Mouse (Mus musculus): Measurements from ENCODE around the gene Cpsf2.
A peak's percentile ranks its signal among the peaks of the same experiment; 100 is the strongest.

The Cpsf2 gene

DNA sequence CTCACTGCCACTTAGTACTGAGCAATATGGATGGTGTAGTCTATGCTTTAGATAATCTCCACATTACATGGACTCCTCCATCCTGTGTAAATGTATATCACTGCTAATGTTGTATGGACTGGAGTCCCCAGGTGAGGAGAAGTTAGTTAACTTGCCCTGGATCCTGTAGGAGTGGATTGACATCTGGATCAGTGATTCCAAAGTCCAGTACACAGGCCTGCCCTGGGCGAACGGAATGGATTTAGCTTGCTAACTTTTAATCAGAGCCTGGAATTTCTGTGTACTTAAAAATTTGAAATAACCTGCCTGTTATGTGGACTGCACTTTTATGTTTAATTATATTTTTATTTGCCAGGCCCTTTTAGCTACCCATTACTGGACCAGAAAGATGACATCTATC lies 5.8 kb downstream of the Cpsf2 start:
- DNase-seq, result no peak

DNA sequence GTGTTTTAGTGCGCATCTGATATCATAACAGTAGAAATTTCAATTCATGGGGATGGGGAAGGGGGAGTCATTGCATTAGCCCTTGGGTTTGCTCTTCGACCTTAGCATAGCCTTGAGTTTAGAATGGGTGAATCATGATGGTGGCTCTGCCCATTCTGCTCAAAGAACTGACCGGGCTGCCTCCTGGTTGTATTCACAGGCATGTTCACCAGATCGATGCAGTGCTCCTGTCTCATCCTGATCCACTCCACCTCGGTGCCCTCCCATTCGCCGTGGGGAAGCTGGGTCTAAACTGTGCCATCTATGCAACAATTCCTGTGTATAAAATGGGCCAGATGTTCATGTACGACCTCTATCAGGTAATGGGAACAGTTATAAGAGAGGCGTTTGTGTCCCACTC lies 7.2 kb downstream of the Cpsf2 start:
- DNase-seq, result no peak

DNA sequence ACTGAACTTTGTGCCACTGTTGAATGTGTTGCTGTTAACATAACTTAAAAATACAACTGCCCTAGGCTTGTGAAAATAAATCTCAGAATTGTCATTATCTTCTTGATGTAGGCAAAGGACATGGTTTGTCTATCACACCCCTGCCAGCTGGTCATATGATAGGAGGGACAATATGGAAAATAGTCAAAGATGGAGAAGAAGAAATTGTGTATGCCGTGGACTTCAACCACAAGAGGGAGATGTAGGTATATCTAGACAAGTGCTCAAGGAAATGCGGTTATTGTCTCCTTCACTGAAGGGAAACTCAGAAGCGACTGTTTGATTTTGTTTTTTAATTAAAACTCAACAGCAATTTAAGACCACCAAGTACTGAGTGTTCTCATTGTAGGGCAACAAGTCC lies 9.3 kb downstream of the Cpsf2 start:
- DNase-seq, result no peak

DNA sequence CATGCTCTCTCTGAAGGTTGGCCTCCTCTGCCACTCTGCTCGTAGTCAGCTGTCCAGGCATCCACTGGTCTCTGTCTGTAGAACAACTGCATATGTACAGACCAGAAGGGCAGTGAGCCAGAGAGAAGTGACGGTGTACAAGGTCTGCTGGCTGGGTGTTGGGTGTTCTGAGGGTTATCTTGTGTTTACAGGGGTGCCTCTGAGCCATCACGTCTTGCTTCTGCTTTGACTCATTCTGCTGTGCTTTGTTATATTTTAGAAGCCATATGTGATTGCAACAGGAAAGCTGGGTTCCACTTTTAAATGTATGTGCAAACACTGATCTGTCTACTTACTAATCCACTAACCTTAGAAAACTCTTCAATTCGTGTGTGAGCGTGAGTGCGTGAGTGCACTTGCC lies 11.9 kb downstream of the Cpsf2 start:
- no peak for DNase-seq

DNA sequence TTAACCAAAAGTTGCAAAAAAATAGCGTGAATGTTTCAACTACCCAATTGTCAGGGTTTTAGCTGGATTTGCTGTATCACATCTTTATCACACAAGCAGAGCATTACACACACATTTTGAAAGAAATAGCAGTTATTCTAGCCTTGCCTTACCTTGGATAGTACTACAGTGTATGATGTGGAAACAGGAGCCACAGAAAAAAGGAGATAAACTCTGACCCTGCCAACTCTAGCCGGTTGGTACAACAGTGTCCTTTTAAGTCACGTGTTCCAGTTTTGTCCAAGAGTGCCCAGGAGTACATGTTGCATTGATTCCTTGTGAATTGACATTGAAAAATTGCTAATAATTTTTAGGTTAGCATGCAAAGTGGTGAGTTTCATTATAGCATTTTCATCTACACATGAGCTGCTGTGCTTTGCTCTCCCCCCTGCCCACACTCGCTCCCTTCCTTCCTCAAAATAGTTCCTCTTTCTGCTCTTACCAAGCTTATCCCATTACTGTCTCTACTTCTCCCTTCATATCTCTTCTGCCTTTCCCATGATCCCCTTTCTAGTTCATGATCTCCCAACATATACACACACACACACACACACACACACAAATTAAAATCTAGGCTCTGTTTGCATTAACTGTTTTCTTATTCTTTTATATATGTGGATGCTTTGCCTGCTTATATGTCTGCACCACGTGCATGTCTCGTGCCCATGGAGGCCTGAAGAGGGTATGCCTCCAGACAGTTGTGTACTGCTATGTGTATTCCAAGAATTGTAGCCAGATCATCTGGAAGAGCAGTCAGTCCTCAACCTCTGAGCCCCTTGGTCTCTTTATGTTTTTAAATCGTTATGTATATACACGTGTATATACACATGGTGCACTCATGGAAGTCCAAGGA lies 19.0 kb downstream of the Cpsf2 start:
- DNase-seq, result no peak

DNA sequence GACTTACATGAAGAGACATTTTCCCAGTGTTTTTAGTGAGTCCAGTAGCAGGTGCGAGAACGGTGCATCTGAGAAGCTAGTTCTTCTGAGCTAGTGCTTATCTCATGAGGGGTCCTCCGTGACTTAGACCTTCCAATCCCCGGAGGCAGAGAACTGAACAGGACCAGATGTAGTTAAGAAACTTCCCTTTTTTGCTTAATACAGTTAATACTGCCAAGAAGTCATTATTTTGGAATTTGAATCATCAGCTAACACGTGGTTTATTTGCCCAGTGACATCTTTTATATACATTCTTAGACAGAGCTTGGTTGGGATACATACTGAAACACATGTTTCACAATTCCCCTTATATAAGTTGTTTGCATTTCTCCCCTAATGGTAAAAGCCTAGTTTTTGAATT lies 23.1 kb downstream of the Cpsf2 start:
- no peak for DNase-seq

DNA sequence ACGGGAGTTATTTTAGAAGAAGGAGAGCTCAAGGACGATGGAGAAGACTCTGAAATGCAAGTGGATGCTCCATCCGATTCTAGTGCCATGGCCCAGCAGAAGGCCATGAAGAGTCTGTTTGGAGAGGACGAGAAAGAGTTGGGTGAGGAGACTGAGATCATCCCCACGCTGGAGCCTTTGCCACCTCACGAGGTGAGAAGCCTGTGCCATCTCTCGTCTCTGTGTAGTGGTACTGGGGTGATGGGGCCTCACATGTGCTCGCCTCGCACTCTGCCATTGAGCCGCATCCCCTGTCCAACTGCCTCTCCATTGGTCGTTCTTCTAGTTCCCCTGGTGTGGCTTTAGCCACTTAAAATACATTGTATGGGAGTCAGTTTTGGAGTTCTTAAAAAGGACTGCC lies 25.0 kb downstream of the Cpsf2 start:
- DNase-seq, result no peak

DNA sequence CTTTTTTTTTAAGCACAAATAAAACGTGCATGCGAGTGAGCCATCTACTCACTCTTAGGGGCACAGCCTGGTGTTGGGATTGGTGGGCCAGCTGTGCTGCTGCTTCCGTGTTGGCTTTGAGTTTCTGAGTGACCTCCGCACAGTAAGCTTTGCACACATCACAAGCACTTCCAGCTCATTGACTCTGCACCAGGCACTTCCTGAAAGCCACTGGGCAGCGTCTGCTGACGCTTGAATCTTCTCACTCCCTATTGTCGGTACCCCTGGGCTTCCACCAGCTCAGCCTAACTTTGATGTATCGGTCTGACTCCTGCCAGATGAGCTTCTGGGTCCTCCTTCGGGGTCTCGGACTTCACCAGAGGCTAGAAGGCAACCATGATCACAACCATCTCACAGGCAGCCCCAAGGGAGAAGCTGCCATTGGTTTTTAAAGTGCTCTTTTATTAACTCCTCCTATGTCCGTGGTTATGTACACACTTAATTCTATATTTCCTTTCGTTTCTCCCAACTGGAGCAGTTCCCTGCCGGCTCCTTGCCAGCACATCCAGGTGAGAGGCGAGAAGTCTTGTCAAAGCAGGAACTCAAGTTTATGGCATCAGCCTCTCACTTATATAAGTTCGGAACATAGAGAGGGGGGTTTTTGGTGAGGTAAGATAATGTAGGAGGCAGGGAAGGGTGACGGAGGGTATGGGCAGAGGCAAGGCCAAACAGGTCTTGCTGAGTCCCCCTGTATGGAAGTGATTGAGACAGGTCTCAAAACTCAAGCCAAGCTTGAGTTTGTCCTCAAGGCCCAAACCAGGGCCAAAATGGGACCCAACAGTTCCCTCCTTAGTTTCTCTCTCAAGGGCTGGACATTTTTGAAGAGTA lies 32.6 kb downstream of the Cpsf2 start:
- DNase-seq, result no peak

DNA sequence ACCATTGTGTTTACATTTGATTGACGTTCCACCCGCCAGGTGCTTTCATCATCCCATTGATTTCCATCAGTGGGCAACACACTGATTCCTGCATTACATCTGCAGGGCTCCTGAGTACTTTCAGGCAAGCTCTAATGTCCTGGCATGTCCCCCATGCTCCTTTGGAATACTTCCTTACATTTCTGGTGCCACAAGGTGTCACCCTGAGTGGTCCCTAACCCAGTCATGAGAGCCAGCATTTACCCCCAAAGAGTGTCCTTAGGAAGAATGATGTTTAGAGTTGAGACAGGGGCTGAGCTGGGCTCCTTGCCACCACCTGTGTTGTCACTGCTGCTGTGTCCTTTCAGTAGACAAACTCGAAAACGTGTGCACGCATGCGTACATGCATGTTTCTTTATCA lies 33.8 kb downstream of the Cpsf2 start:
- no peak for DNase-seq

DNA sequence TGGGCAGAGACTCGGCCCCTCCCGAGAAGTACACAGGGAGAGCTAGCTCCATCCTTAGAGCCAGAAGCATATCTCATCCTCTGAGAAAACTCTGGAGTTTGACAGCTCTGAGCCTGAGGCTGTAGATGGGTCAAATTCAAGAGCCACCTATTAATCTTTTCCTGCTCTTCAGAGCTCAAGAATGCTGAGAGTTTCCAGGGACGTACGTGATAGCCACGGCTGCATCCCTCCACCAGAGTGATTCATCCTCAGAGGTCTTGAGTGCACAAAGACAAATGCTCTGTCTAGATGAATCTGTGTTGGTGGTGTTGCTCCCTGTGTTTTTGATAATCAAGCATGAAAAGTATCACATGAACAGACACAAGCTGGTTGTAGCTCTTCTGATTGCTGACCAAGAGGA lies 38.6 kb downstream of the Cpsf2 start:
- DNase-seq, result no peak

DNA sequence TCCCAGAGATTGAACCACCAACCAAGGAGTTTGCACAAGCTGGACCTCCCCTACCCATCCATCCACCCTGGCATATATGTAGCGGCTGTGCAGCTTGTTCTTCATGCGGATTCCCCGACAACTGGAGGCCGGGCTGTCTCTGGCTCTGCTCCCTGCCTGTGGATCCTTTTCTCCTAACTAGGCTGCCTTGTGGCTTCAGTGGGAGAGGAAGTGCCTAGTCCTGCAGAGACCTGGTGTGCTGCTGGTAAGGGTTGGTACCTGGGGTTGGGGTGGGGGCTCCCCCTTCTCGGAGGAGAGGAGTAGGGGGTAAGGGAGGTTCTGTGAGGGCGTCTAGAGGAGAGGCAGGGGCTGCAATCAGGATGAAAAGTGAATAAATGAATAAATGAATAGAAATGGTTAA lies 39.3 kb downstream of the Cpsf2 start:
- no peak for DNase-seq

DNA sequence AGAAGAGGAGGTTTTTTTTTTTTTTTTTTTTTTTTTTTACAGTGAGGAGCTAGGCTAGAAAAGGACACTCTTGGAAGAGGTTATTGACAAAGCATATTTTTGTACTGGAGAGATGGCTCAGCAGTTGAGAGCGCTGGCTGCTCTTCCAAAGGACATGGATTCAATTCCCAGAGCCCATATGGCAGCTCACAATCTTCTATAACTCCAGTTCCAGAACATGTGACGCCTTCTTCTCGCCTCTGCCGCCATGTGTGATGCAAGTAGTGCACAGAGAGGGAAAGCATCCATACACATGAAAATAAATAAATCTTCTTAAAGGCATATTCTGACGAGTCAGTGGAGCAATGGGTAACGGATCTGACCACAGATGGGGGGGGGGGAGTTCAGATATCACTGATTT lies 46.1 kb downstream of the Cpsf2 start:
- no peak for DNase-seq

DNA sequence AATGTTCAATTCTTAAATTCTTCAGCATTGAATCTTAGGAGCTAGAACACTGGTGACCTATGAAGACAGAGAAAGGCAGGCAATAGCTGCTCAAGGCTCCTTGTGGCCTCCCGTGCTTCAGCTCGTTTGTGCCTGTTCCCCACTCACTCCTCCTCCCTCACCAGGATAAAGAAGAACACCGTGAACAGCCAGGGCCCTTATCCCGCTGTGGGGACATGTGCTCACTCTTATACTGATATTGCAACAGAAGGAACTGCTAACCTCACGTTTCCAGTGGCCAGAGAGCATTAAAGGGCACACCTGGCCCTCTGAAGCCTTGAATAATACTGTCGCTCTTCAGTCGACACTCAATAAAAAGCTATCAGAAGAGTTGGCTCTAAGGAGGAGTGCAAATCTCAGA lies 53.4 kb downstream of the Cpsf2 start:
- no peak for DNase-seq

DNA sequence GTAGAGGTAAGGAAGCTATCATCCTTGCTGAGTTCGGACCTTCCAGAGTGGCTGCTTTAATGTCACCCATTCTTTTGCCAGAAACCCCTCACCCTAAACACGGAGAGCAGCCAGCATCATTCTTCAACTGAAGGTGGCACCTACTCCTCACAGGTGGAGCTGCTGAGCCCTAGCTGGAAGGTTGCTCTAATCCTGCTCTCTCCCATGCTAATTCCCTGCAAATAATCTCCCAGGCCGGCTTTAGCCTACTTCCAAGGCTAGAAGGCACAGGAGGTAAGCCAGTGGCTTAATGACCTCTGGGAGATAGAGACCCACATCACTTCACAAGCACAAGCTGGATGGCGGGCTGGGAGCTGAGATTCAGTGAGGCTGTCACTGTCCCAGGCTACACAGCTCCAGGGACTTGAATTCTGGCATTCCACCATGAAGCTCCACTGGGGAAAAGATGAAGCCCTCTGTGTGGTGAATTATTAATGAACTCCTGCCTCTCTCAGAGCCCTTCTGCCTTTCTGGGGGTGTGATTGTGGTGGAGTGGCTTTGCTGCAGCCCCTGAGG lies 54.2 kb downstream of the Cpsf2 start:
- DNase-seq, result no peak

DNA sequence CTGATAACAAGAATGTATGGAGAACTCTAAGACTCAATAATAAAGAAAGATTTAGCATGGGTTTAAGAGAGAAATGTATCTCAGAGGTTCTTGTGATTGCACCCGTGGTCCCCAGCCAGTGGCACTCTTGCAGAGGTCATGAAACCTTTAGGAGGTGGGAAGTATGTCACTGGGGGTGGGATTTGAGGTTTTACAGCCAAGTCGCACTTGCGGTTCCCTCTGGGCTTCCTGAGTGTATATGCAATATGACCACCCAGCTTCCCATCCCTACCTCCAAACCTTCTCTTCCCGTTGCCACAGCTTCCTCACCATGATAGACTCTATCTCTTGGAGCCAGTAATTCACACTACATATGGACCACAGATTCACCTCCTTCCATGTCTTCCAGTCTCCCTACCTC lies 59.1 kb downstream of the Cpsf2 start:
- DNase-seq, result no peak

DNA sequence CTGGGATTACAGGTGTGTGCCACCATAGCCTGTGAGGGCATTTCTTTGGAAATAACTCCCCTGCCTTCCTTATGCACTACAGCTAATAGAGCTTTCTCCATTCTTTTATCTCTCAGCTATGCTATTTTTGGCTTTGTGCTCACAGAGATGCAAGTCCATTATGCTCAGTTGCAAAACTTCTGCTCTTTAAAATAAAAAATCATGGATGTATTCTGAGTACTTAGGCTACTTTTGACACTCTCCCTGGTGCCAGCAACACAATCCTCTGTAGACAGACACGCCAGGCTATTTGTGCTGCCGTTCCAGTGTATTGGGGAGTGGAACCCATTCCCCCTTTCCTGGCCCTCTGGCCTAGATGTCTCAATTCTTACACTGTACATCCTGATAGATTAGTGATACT lies 64.1 kb downstream of the Cpsf2 start:
- DNase-seq, result no peak

DNA sequence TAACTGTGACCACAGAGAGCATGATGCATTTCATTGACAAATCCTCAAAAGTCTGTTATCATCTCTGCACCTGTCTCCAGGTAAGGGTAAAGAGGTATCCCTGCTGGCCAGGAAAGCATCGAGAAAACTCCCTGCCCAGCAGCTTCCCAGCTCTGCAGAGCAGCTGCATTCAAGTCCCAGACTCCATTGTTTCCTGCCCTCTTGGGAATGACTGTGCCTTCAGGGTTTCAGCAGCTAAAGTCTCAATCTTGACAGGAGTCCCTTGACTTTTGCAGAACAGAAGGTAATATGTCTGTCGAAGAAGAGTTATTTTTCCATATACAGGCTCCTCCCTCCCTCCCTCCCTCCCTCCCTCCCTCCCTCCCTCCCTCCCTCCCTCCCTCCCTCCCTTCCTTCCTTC lies 65.9 kb downstream of the Cpsf2 start:
- no peak for DNase-seq

DNA sequence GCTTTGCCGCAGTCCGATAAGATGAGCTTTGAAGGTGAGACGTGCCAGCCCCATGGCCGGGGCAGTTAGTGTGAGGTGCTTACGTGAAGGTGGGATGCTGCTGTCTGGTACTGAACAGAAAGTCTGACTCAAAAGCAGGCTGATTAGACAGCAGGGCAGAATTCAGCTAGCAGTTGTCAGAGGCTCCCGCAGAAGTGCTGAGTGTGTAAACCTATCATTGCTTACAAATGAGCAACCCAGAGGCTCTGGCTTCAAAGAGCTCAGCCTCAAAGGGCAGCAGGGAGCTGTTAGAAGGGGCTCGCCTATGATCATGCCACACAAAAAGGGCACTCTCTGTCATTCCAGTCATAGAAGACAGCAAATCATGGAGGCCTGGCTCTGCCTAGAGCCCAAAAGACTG lies 66.5 kb downstream of the Cpsf2 start:
- no peak for DNase-seq

DNA sequence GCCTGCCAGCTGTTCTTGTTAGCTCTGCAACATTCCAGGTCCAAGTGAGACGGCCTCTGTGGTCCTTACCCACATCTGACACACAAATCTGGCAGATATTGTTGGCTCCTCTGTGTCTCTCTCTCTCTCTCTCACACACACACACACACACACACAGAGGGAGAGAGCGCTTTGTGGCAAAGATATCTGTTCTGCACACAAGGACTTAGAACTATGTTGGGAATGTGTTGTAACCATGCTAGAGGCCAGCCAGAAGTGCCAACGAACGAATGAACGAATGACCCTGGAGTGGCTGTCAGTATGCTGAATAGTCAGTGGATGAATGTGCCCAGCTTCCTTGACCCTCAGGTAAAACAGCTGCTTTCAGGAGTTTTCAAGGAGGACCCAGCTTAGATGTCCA lies 68.1 kb downstream of the Cpsf2 start:
- DNase-seq, result no peak

DNA sequence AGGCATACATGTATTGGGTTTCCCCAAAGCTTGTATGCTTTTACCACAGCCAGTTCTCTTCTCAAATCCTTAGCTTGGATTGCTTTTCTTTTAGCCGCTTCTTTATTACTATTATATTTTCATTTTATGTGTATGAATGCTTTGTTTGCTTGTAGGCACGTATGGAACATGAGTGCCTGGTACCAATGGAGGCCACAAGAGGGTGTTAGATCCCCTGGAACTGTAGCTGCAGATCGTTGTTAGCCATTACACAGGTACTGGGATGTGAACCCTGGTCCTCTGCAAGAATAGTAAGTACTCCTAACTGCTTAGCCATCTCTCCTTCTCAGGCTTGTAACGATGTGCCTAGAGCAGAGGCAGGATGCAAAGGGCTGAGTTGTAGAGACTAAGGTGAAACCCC lies 78.4 kb downstream of the Cpsf2 start:
- no peak for DNase-seq

DNA sequence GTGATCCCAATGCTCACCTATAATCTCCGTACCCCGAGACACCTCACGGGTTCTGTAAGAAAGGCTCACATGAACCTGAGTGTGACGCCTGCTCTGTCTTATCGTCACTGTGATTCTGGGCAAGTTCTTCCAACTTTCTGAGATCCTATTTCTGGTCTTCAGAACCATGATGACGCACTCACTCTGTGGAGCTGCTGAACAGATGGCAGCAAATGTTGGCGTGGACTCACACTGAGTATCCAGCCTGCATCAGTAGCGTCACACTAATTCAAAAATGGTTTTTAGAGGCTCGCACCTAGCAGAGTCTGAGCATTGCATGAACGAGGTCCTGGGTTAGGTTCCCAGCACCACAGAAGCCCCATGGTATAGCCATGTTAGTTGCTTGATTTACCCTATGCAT lies 80.0 kb downstream of the Cpsf2 start:
- peak; percentile 21 for DNase-seq
